In the genomic region with DNA sequence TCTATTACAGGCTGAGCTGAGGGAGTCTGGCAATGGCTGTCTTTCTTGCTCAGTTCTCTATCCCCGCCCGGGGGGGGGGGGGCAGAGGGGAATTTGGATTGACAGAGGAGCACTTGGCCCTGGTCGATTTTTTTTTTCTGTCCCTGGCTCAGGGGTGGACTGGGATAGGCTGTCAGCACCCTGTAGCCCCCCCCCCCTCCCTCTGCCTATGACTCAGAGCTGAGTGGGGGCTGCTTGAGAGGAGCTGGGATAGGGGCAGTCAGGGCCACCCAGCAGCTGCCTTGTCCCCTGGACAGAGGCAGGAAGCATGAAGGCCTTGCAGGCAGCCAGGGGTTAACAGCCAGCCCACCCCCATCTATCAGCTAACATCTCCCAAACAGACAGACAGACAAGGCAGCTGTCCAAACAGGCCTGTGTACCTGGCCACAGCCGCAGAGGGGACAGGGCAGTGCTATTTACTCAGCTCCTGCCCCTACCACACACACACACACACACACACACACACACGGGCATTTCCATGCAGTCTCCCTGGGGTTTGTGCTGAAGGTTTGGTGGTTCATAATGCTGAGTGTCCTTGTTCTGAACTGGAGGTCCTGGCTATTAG, we compare ENCODE assay signal across 13 mouse cellular contexts. TPM values are rescaled to one million over a fixed set of nuclear protein-coding genes. Genes with fewer than 3 reads are reported as not detected.
DNase-seq lines count a peak whose midpoint lies in the region; ATAC-seq and TF ChIP-seq lines count a peak whose summit lies in the region.
"Had no signal": no experiment of that assay in that cellular context is flagged by ENCODE, and none has a peak within 500 bp of the region (broad histone marks: within the 10 kb centered on the region; RNA-seq: fewer than 3 reads in every experiment).

No protein-coding gene starts in this region.

- no peak overlapping the region for H3K4me3 ChIP-seq in lung, embryonic 14.5 days (ENCODE audit: low read depth, low read length)
- H3K4me3 ChIP-seq in embryonic facial prominence, embryonic 10.5 days, result peak overlapping the region; percentile 0; the same call in 1 of the 2 replicates
- H3K4me3 ChIP-seq in limb, embryonic 12.5 days (replicated peaks), result no peak overlapping the region
- H3K4me3 ChIP-seq in neural tube, embryonic 13.5 days, result no peak overlapping the region
- H3K4me3 ChIP-seq: lung, embryonic 15.5 days had no signal

- H3K27ac ChIP-seq in lung, embryonic 14.5 days (ENCODE audit: low read depth), result no peak overlapping the region
- H3K27ac ChIP-seq in embryonic facial prominence, embryonic 10.5 days (replicated peaks), result no peak overlapping the region; the same call in 1 of the 2 replicates
- H3K27ac ChIP-seq in limb, embryonic 12.5 days, result peak overlapping the region; percentile 29; the same call in 1 of the 2 replicates
- peak overlapping the region; percentile 85 for H3K27ac ChIP-seq in neural tube, embryonic 13.5 days (replicated peaks)
- H3K27ac ChIP-seq: lung, embryonic 15.5 days had no signal

- H3K9ac ChIP-seq in lung, embryonic 14.5 days, result no peak overlapping the region
- no peak overlapping the region for H3K9ac ChIP-seq in limb, embryonic 12.5 days (replicated peaks)
- peak overlapping the region; percentile 45; the same call in 1 of the 2 replicates for H3K9ac ChIP-seq in neural tube, embryonic 13.5 days
- H3K9ac ChIP-seq: lung, embryonic 15.5 days had no signal

- H3K27me3 ChIP-seq in lung, embryonic 14.5 days (ENCODE audit: insufficient read depth, low read length), result peaks cover 51% of the 10 kb centered on the region
- peaks cover 100% of the 10 kb centered on the region for H3K27me3 ChIP-seq in embryonic facial prominence, embryonic 10.5 days (replicated peaks; ENCODE audit: low read depth, poor library complexity, severe bottlenecking)
- H3K27me3 ChIP-seq in limb, embryonic 12.5 days, result peaks cover 63% of the 10 kb centered on the region
- peaks cover 97% of the 10 kb centered on the region for H3K27me3 ChIP-seq in neural tube, embryonic 13.5 days

- H3K4me1 ChIP-seq in lung, embryonic 14.5 days (ENCODE audit: insufficient read depth), result peaks cover 17% of the 10 kb centered on the region
- H3K4me1 ChIP-seq in embryonic facial prominence, embryonic 10.5 days, result peaks cover 70% of the 10 kb centered on the region
- H3K4me1 ChIP-seq in limb, embryonic 12.5 days (replicated peaks), result peaks cover 92% of the 10 kb centered on the region
- H3K4me1 ChIP-seq in neural tube, embryonic 13.5 days (replicated peaks), result peaks cover 85% of the 10 kb centered on the region

- no peak overlapping the region for H3K4me2 ChIP-seq in lung, embryonic 14.5 days
- H3K4me2 ChIP-seq in limb, embryonic 12.5 days, result peak overlapping the region; percentile 54
- H3K4me2 ChIP-seq in neural tube, embryonic 13.5 days, result peak overlapping the region; percentile 26
- H3K4me2 ChIP-seq: lung, embryonic 15.5 days had no signal

- ATAC-seq in lung, embryonic 14.5 days (ENCODE audit: insufficient read depth), result peak; percentile 30; the same call in 1 of the 2 replicates
- no peak for ATAC-seq in limb, embryonic 12.5 days (ENCODE audit: insufficient number of reproducible peaks, insufficient read depth, low FRiP score, low TSS enrichment, low read depth)
- ATAC-seq in neural tube, embryonic 13.5 days (ENCODE audit: low read depth), result no peak
- ATAC-seq in granulocyte monocyte progenitor cell, adult 5-6 weeks (replicated peaks; ENCODE audit: poor library complexity, severe bottlenecking), result no peak
- ATAC-seq: forebrain, embryonic 14.5 days; inflammation-experienced regulatory T-cells, adult 6 months had no signal

- no peaks in the 10 kb centered on the region for H3K36me3 ChIP-seq in lung, embryonic 14.5 days (ENCODE audit: insufficient read depth)
- H3K36me3 ChIP-seq in embryonic facial prominence, embryonic 10.5 days (replicated peaks), result no peaks in the 10 kb centered on the region
- H3K36me3 ChIP-seq in limb, embryonic 12.5 days, result no peaks in the 10 kb centered on the region
- H3K36me3 ChIP-seq in neural tube, embryonic 13.5 days, result no peaks in the 10 kb centered on the region
- H3K36me3 ChIP-seq: lung, embryonic 15.5 days had no signal

- H3K9me3 ChIP-seq in lung, embryonic 14.5 days (ENCODE audit: low read depth, low read length), result no peaks in the 10 kb centered on the region
- H3K9me3 ChIP-seq in embryonic facial prominence, embryonic 10.5 days, result no peaks in the 10 kb centered on the region
- H3K9me3 ChIP-seq in limb, embryonic 12.5 days, result no peaks in the 10 kb centered on the region
- H3K9me3 ChIP-seq in neural tube, embryonic 13.5 days, result no peaks in the 10 kb centered on the region
- H3K9me3 ChIP-seq: lung, embryonic 15.5 days had no signal

- 6% methylated on average over 5 of the region's 5 CpGs for WGBS in lung, embryonic 14.5 days
- under 1% methylated on average over 5 of the region's 5 CpGs for WGBS in embryonic facial prominence, embryonic 10.5 days
- WGBS in limb, embryonic 12.5 days, result 2% methylated on average over 5 of the region's 5 CpGs
- 2% methylated on average over 5 of the region's 5 CpGs for WGBS in neural tube, embryonic 13.5 days

- no peak for TF ChIP-seq CTCF in lung, embryonic 14.5 days (IDR thresholded peaks at IDR 0.05; ENCODE audit: low read depth)

- DNase-seq in lung, embryonic 14.5 days, result no peak
- DNase-seq in lung, postnatal 10 days, result no peak
- peak; percentile 59 for DNase-seq in embryonic facial prominence, embryonic 10.5 days (ENCODE audit: low spot score)
- no peak for DNase-seq in frontal cortex, postnatal 36 days (ENCODE audit: low spot score in 2 of 2)
- DNase-seq in Muller cell, postnatal 12 days (ENCODE audit: inconsistent ontology term), result no peak
- DNase-seq: heart, adult 18-20 months; layer of hippocampus, adult 9-11 months had no signal

RNA-seq across cellular contexts. Expression of a gene that starts 57.8 kb away (rescaled TPM):
- 0.09 TPM in 1 of 2 replicates, not detected in the other for polyA plus RNA-seq in lung, embryonic 14.5 days (2014; fragmentation: Nextera tagmentation; extraction: Ambion mirVana)
- polyA plus RNA-seq in embryonic facial prominence, embryonic 10.5 days (2016; fragmentation: Nextera tagmentation; extraction: Ambion mirVana), result 0.85 and 0.99 TPM in 2 replicates
- polyA plus RNA-seq in limb, embryonic 12.5 days (2016; fragmentation: Nextera tagmentation; extraction: Ambion mirVana), result 8.6 and 9.9 TPM in 2 replicates
- 9.1 and 11.1 TPM in 2 replicates for polyA plus RNA-seq in neural tube, embryonic 13.5 days (2015; fragmentation: Nextera tagmentation; extraction: Ambion mirVana)
- total RNA-seq in granulocyte monocyte progenitor cell, adult 5-6 weeks (2014; fragmentation: Nextera tagmentation), result not detected in 2 replicates
- not detected in 2 replicates for total RNA-seq in granulocyte monocyte progenitor cell, adult 5-6 weeks (2017)
- polyA plus RNA-seq: inflammation-experienced regulatory T-cells, adult 6 months had no signal

Comparison
In these comparisons a context has a peak if more than half of its experiments do, and no peak if none do; other contexts are left out.
1. H3K27ac ChIP-seq: peak in limb, embryonic 12.5 days (single experiment) and neural tube, embryonic 13.5 days (single experiment); none in lung, embryonic 14.5 days (single experiment) and embryonic facial prominence, embryonic 10.5 days (single experiment).